Mouse (Mus musculus) inflammation-experienced regulatory T-cells, adult 16 weeks (primary cell): ENCODE measurements around the gene Nck1. TPM values are rescaled to one million over a fixed set of nuclear protein-coding genes. Genes with fewer than 3 reads are reported as not detected.

Experiments
- polyA plus RNA-seq: library from polyadenylated mRNA; unstranded; fragments of 100-300 nt; shearing (Covaris generic); gene quantifications from one replicate; pipeline ENCODE4 v1.2.1, GENCODE M21; 2017

Gene Nck1
- polyA plus RNA-seq: 105 TPM

DNA sequence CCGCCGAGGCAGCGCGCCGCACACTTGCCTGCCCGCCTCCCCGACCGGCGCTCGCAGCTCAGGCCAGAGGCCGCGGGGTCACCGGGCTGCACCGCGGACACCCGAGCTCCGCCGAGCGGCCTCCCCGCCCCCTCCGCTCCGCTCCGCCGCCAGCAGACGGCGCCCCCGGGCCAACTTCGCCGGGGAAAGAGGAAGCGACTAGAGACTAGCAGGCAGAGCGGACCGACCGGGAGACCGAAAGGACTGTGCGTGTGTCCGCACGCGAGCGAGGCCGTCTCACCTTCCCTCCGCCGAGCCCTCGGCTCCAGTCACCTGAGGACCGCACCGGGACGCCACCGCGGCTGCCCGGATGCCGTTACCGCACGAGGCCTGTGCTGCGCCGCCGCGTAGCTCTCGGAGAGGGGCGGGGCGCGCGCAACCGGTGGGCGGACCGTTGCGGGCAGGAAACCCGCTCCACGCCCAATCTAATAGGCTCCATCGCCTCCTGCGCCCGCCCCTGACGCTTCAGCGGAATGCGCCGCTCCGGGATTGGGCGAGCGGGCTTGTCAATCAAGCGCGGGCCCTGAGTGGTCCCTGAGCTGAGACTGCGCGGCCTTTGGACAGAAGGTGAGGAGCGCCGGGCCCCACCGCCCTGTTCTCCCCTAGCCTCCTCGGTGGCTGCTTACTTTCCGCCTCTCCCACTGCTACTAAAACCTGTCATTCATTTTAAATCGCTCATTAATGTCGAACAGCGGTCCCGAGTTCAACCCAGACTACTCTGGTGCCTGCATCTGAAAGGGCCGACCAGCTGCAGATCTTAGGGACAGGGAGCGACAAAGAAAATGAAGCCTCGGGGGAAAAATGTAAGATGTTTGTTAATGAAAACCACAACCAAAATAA lies at the start of gene Nck1:
Gene Nck1 (minus strand): TSS at position 420 of the 879 bp plus-strand sequence.

GRCm38 (mm10) chr9:100570626-100571233 lies 24.8 kb upstream of the Nck1 start, which contains the start of gene Slc35g2:
TSS of gene Slc35g2 (minus strand) at chr9:100571090.

GRCm38 (mm10) chr9:100486431-100486830 lies 59.5 kb downstream of the Nck1 start, which contains the start of gene Il20rb:
TSS of gene Il20rb (minus strand) at chr9:100486788.

Other genes starting within 250 kb of the Nck1 start
- 1.4 TPM for gene Il20rb, start 59.3 kb downstream of the Nck1 start, polyA plus RNA-seq
- gene Slc35g2, start 25.0 kb upstream of the Nck1 start, polyA plus RNA-seq: 0.45 TPM
- 136 TPM for gene Stag1, start 51.7 kb upstream of the Nck1 start, polyA plus RNA-seq